Mouse (Mus musculus): ENCODE measurements around the gene Selenos. TPM values are rescaled to one million over a fixed set of nuclear protein-coding genes. Genes with fewer than 3 reads are reported as not detected.

The Selenos gene
- polyA plus RNA-seq, 1 experiment, result 48.1 TPM

GRCm38 (mm10) chr7:66105771-66106170 is 26.3 kb downstream of the Selenos start:
- Histone ChIP-seq H3K36me3 (ENCODE audit: control insufficient read depth, insufficient read depth) (no peaks in the 10 kb centered on the region), H3K4me3 (ENCODE audit: insufficient read depth, poor library complexity, severe bottlenecking) (no peak overlapping the region)
- no peak for TF ChIP-seq FOSL1 (IDR thresholded peaks at IDR 0.05; ENCODE audit: insufficient read depth, low read length, poor library complexity, severe bottlenecking)
- no peak for TF ChIP-seq CEBPB (IDR thresholded peaks at IDR 0.05; ENCODE audit: low read depth)
- TF ChIP-seq MYOG (IDR thresholded peaks at IDR 0.05; ENCODE audit: control insufficient read depth, extremely low read depth, insufficient read length), result no peak
- no peak for TF ChIP-seq USF1 (IDR thresholded peaks at IDR 0.05; ENCODE audit: low read depth)
- no peak for TF ChIP-seq MYOD1 (IDR thresholded peaks at IDR 0.05; ENCODE audit: control insufficient read depth, insufficient read length, low read depth)
- no peak for TF ChIP-seq MAX (IDR thresholded peaks at IDR 0.05)
- no peak for TF ChIP-seq CTCF (IDR thresholded peaks at IDR 0.05; ENCODE audit: control insufficient read depth, insufficient read depth, insufficient read length)

GRCm38 (mm10) chr7:66106581-66107056 is 27.2 kb downstream of the Selenos start:
- H3K36me3 ChIP-seq (ENCODE audit: control insufficient read depth, insufficient read depth), result no peaks in the 10 kb centered on the region
- H3ac ChIP-seq (ENCODE audit: control insufficient read depth, insufficient read length, low read depth), result no peak overlapping the region
- no peaks in the 10 kb centered on the region for H3K27me3 ChIP-seq (ENCODE audit: control insufficient read depth, insufficient read depth, insufficient read length)
- peaks cover 20% of the 10 kb centered on the region for H3K79me2 ChIP-seq (ENCODE audit: control insufficient read depth, insufficient read depth)
- H3K79me3 ChIP-seq (ENCODE audit: low read depth), result peaks cover 15% of the 10 kb centered on the region
- TF ChIP-seq CTCF (IDR thresholded peaks at IDR 0.05; ENCODE audit: control insufficient read depth, insufficient read depth, insufficient read length), result no peak
- no peak for TF ChIP-seq MAX (IDR thresholded peaks at IDR 0.05)
- H3K4me3 ChIP-seq (ENCODE audit: insufficient read depth, poor library complexity, severe bottlenecking), result no peak overlapping the region

More at GRCm38 (mm10) chr7:66105771-66106170, 26.3 kb downstream of the Selenos start:
- no peak overlapping the region for H3ac ChIP-seq (ENCODE audit: control insufficient read depth, insufficient read length, low read depth)
- peaks cover 11% of the 10 kb centered on the region for H3K79me2 ChIP-seq (ENCODE audit: control insufficient read depth, insufficient read depth)
- H3K79me3 ChIP-seq (ENCODE audit: low read depth), result peaks cover 6% of the 10 kb centered on the region
- H3K27me3 ChIP-seq (ENCODE audit: control insufficient read depth, insufficient read depth, insufficient read length), result no peaks in the 10 kb centered on the region

- H3K4me3 ChIP-seq (ENCODE audit: insufficient read depth, poor library complexity, severe bottlenecking), result no peak overlapping the region
- no peaks in the 10 kb centered on the region for H3K36me3 ChIP-seq (ENCODE audit: control insufficient read depth, insufficient read depth)
- H3K79me3 ChIP-seq (ENCODE audit: low read depth), result peaks cover 21% of the 10 kb centered on the region
- no peaks in the 10 kb centered on the region for H3K27me3 ChIP-seq (ENCODE audit: control insufficient read depth, insufficient read depth, insufficient read length)
- no peak for TF ChIP-seq USF1 (IDR thresholded peaks at IDR 0.05; ENCODE audit: low read depth)
- no peak for TF ChIP-seq CEBPB (IDR thresholded peaks at IDR 0.05; ENCODE audit: low read depth)
- no peak for TF ChIP-seq CTCF (IDR thresholded peaks at IDR 0.05; ENCODE audit: control insufficient read depth, insufficient read depth, insufficient read length)
- no peak for TF ChIP-seq FOSL1 (IDR thresholded peaks at IDR 0.05; ENCODE audit: insufficient read depth, low read length, poor library complexity, severe bottlenecking)
- no peak for TF ChIP-seq MYOG (IDR thresholded peaks at IDR 0.05; ENCODE audit: control insufficient read depth, extremely low read depth, insufficient read length)
- TF ChIP-seq MYOD1 (IDR thresholded peaks at IDR 0.05; ENCODE audit: control insufficient read depth, insufficient read length, low read depth), result no peak
- no peak for TF ChIP-seq MAX (IDR thresholded peaks at IDR 0.05)
- peaks cover 26% of the 10 kb centered on the region for H3K79me2 ChIP-seq (ENCODE audit: control insufficient read depth, insufficient read depth)
- no peak overlapping the region for H3ac ChIP-seq (ENCODE audit: control insufficient read depth, insufficient read length, low read depth)
Measured at GRCm38 (mm10) chr7:66107206-66107605, 27.8 kb downstream of the Selenos start.

- Histone ChIP-seq H3K36me3 (ENCODE audit: control insufficient read depth, insufficient read depth) (no peaks in the 10 kb centered on the region), H3ac (ENCODE audit: control insufficient read depth, insufficient read length, low read depth) (no peak overlapping the region), H3K79me3 (ENCODE audit: low read depth) (peaks cover 27% of the 10 kb centered on the region), H3K27me3 (ENCODE audit: control insufficient read depth, insufficient read depth, insufficient read length) (no peaks in the 10 kb centered on the region), H3K4me3 (ENCODE audit: insufficient read depth, poor library complexity, severe bottlenecking) (no peak overlapping the region), H3K79me2 (ENCODE audit: control insufficient read depth, insufficient read depth) (peaks cover 33% of the 10 kb centered on the region)
- peak; percentile 18 for TF ChIP-seq CTCF (IDR thresholded peaks at IDR 0.05; ENCODE audit: control insufficient read depth, insufficient read depth, insufficient read length)
- no peak for TF ChIP-seq CEBPB (IDR thresholded peaks at IDR 0.05; ENCODE audit: low read depth)
Measured at GRCm38 (mm10) chr7:66107930-66108329, 28.5 kb downstream of the Selenos start.

- TF ChIP-seq MAX (IDR thresholded peaks at IDR 0.05) (peak; percentile 37), USF1 (IDR thresholded peaks at IDR 0.05; ENCODE audit: low read depth) (peak; percentile 82), FOSL1 (IDR thresholded peaks at IDR 0.05; ENCODE audit: insufficient read depth, low read length, poor library complexity, severe bottlenecking) (no peak), CEBPB (IDR thresholded peaks at IDR 0.05; ENCODE audit: low read depth) (no peak), CTCF (IDR thresholded peaks at IDR 0.05; ENCODE audit: control insufficient read depth, insufficient read depth, insufficient read length) (no peak)
- no peaks in the 10 kb centered on the region for H3K27me3 ChIP-seq (ENCODE audit: control insufficient read depth, insufficient read depth, insufficient read length)
Measured at GRCm38 (mm10) chr7:66108961-66109854, 29.8 kb downstream of the Selenos start, which contains the start of gene Chsy1. Gene Chsy1 (plus strand): TSS chr7:66109515.

More at GRCm38 (mm10) chr7:66108961-66109854, 29.8 kb downstream of the Selenos start, which contains the start of gene Chsy1:
- H3K36me3 ChIP-seq (ENCODE audit: control insufficient read depth, insufficient read depth), result no peaks in the 10 kb centered on the region
- H3ac ChIP-seq (ENCODE audit: control insufficient read depth, insufficient read length, low read depth), result peak within 1 kb of the TSS; percentile 59
- peaks cover 40% of the 10 kb centered on the region for H3K79me3 ChIP-seq (ENCODE audit: low read depth)
- peak within 1 kb of the TSS; percentile 49 for H3K4me3 ChIP-seq (ENCODE audit: insufficient read depth, poor library complexity, severe bottlenecking)
- peaks cover 46% of the 10 kb centered on the region for H3K79me2 ChIP-seq (ENCODE audit: control insufficient read depth, insufficient read depth)
